ENCODE assay signal across 8 mouse cellular contexts in the genomic region with DNA sequence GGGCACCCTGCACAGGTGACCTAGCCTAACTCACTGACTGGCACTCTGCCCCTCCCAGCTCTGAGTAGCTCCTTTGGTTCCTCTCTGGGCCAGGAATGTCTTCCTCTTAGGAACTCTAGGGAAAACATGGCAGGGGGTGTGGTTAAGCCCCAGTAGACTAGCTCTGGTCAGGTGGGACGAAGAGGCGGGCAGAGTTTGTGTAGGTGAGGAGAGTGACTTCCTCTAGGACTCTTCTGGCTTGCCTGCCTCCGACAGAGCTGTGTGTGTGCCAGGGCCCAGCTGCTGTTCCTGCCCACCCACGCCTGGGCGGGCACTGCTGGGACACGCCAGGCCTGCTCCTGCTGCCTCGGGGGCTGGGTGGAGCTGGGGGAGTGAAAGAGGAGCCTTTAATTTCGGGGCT. TPM values are rescaled to one million over a fixed set of nuclear protein-coding genes. Genes with fewer than 3 reads are reported as not detected.
A peak's percentile ranks its signal among the peaks of the same experiment; 100 is the strongest.
DNase-seq lines count a peak whose midpoint lies in the region; ATAC-seq and TF ChIP-seq lines count a peak whose summit lies in the region.

No protein-coding gene starts in this region.

- TF ChIP-seq CTCF in heart, adult 2 months (IDR thresholded peaks at IDR 0.05) = no peak
- TF ChIP-seq CTCF in kidney, adult 2 months (conservative IDR thresholded peaks at IDR 0.05; ENCODE audit: insufficient read depth, insufficient read length, low read depth, low read length) = no peak
- no peak for TF ChIP-seq CTCF in lung, adult 2 months (IDR thresholded peaks at IDR 0.05; ENCODE audit: insufficient read depth, low read length)

- TF ChIP-seq POLR2A in heart, adult 2 months (IDR thresholded peaks at IDR 0.05; ENCODE audit: insufficient read depth, low read depth, low read length) = no peak
- TF ChIP-seq POLR2A in kidney, adult 2 months (IDR thresholded peaks at IDR 0.05; ENCODE audit: low read depth, low read length) = no peak
- TF ChIP-seq POLR2A in lung, adult 2 months (IDR thresholded peaks at IDR 0.05; ENCODE audit: borderline replicate concordance, extremely low read depth, low read depth, low read length) = peak; percentile 19; the same call in 1 of the 2 replicates

- peaks cover 3% of the 10 kb centered on the region for H3K79me2 ChIP-seq in heart, adult 2 months (replicated peaks; ENCODE audit: control insufficient read depth, insufficient read depth, low read length)

- H3K9ac ChIP-seq in heart, adult 2 months (ENCODE audit: low read depth, low read length) = no peak overlapping the region
- H3K9ac ChIP-seq in embryonic facial prominence, embryonic 15.5 days = no peak overlapping the region
- H3K9ac ChIP-seq in stomach, embryonic 15.5 days = no peak overlapping the region

- TF ChIP-seq EP300 in heart, adult 2 months (IDR thresholded peaks at IDR 0.05; ENCODE audit: insufficient read depth, low read depth, low read length) = no peak

- peak overlapping the region; percentile 19; the same call in 1 of the 2 replicates for H3K4me3 ChIP-seq in heart, adult 2 months
- peak overlapping the region; percentile 24 for H3K4me3 ChIP-seq in embryonic facial prominence, embryonic 15.5 days (replicated peaks)
- no peak overlapping the region for H3K4me3 ChIP-seq in kidney, adult 2 months (ENCODE audit: insufficient read depth, low read depth, low read length)
- H3K4me3 ChIP-seq in lung, adult 2 months (replicated peaks; ENCODE audit: extremely low read depth, low read depth, low read length) = peak overlapping the region; percentile 58
- no peak overlapping the region for H3K4me3 ChIP-seq in stomach, embryonic 15.5 days (replicated peaks)

- intact Hi-C loops in heart, adult 2 months (cut with DNase I) = loop anchor here (2.0 kb wide), 1 partner anchor 154 kb away; no protein-coding TSS in a partner anchor
- intact Hi-C loops in heart, postnatal 25 days (cut with DNase I) = no loop called here

- no peak for ATAC-seq in embryonic facial prominence, embryonic 15.5 days (ENCODE audit: insufficient number of reproducible peaks, low FRiP score, low TSS enrichment, low read depth)
- no peak for ATAC-seq in stomach, embryonic 15.5 days (ENCODE audit: insufficient read depth, low FRiP score, low read depth)

- H3K36me3 ChIP-seq in heart, adult 2 months (ENCODE audit: control insufficient read depth, insufficient read depth, low read length) = no peaks in the 10 kb centered on the region
- peaks cover 5% of the 10 kb centered on the region for H3K36me3 ChIP-seq in embryonic facial prominence, embryonic 15.5 days
- H3K36me3 ChIP-seq in kidney, adult 2 months (ENCODE audit: control insufficient read depth, insufficient read depth, low read length) = no peaks in the 10 kb centered on the region
- H3K36me3 ChIP-seq in stomach, embryonic 15.5 days = no peaks in the 10 kb centered on the region

- peak overlapping the region; percentile 56 for H3K4me2 ChIP-seq in embryonic facial prominence, embryonic 15.5 days (replicated peaks)
- H3K4me2 ChIP-seq in stomach, embryonic 15.5 days = peak overlapping the region; percentile 58

- H3K4me1 ChIP-seq in heart, adult 2 months (ENCODE audit: control insufficient read depth, insufficient read depth, low read length) = peaks cover 4% of the 10 kb centered on the region
- H3K4me1 ChIP-seq in embryonic facial prominence, embryonic 15.5 days = peaks cover 40% of the 10 kb centered on the region
- H3K4me1 ChIP-seq in kidney, adult 2 months (ENCODE audit: control insufficient read depth, insufficient read depth, low read length) = peaks cover 28% of the 10 kb centered on the region
- H3K4me1 ChIP-seq in lung, adult 2 months (ENCODE audit: control insufficient read depth, insufficient read depth, low read length) = peaks cover 18% of the 10 kb centered on the region
- peaks cover 18% of the 10 kb centered on the region for H3K4me1 ChIP-seq in stomach, embryonic 15.5 days

- no peak overlapping the region; the same call in 1 of the 2 replicates for H3K27ac ChIP-seq in heart, adult 2 months
- peak overlapping the region; percentile 45 for H3K27ac ChIP-seq in embryonic facial prominence, embryonic 15.5 days (replicated peaks)
- H3K27ac ChIP-seq in kidney, adult 2 months (ENCODE audit: insufficient read depth, low read depth, low read length) = no peak overlapping the region
- peak overlapping the region; percentile 7; the same call in 1 of the 2 replicates for H3K27ac ChIP-seq in stomach, embryonic 15.5 days

- peak in 1 of 2 experiments; percentile 37 for DNase-seq in heart, adult 2 months
- no peak for DNase-seq in heart, postnatal 25 days (ENCODE audit: low spot score)
- peak; percentile 62 for DNase-seq in kidney, adult 2 months
- peak; percentile 58 for DNase-seq in lung, adult 2 months
- DNase-seq in gastrocnemius, adult 8-10 months (ENCODE audit: low spot score in 2 of 2) = no peak
- DNase-seq in T-cell, adult 2 months (ENCODE audit: low spot score) = no peak

- WGBS in heart, adult 2 months = 26% methylated on average over 8 of the region's 8 CpGs
- 34% methylated on average over 8 of the region's 8 CpGs for WGBS in embryonic facial prominence, embryonic 15.5 days
- 20% methylated on average over 8 of the region's 8 CpGs for WGBS in kidney, adult 2 months
- WGBS in lung, adult 2 months = 53% methylated on average over 8 of the region's 8 CpGs
- 62% methylated on average over 8 of the region's 8 CpGs for WGBS in stomach, embryonic 15.5 days

- H3K9me3 ChIP-seq in embryonic facial prominence, embryonic 15.5 days (replicated peaks) = no peaks in the 10 kb centered on the region
- H3K9me3 ChIP-seq in stomach, embryonic 15.5 days = no peaks in the 10 kb centered on the region

- no peaks in the 10 kb centered on the region for H3K27me3 ChIP-seq in heart, adult 2 months (ENCODE audit: control insufficient read depth, insufficient read depth, low read length)
- H3K27me3 ChIP-seq in embryonic facial prominence, embryonic 15.5 days = 0 out of 2 replicates have a peak, but pooled peaks cover 3% of the 10 kb centered on the region
- no peaks in the 10 kb centered on the region for H3K27me3 ChIP-seq in kidney, adult 2 months (replicated peaks; ENCODE audit: control insufficient read depth, insufficient read depth, low read length)
- H3K27me3 ChIP-seq in stomach, embryonic 15.5 days (replicated peaks) = no peaks in the 10 kb centered on the region

RNA-seq across cellular contexts. Expression of a gene that starts 5.1 kb away (rescaled TPM):
- total RNA-seq in heart, adult 2 months (2021) = 10 to 100 TPM; 20.4 to 21.2 TPM
- 16.0 and 20.6 TPM in 2 replicates for polyA plus RNA-seq in heart, adult 2 months (2012; rRNA removed)
- total RNA-seq in heart, postnatal 25 days (2021) = 10 to 100 TPM; 19.8 to 22.4 TPM
- 52.8 and 55.7 TPM in 2 replicates for polyA plus RNA-seq in embryonic facial prominence, embryonic 15.5 days (2015; fragmentation: Nextera tagmentation; extraction: Ambion mirVana)
- 27.6 and 30.4 TPM in 2 replicates for polyA plus RNA-seq in kidney, adult 2 months (2012; rRNA removed)
- 81.4 and 132 TPM in 2 replicates for polyA plus RNA-seq in lung, adult 2 months (2012; rRNA removed)
- polyA plus RNA-seq in stomach, embryonic 15.5 days (2015; fragmentation: Nextera tagmentation; extraction: Ambion mirVana) = 32.1 and 34.6 TPM in 2 replicates
- 1 to 10 TPM; 2.8 to 5.0 (median 4.0) TPM for total RNA-seq in gastrocnemius, adult 8-10 months (2022)

Comparison
In these comparisons a context has a peak if more than half of its experiments do, and no peak if none do; other contexts are left out.
1. DNase-seq: peak in kidney, adult 2 months (single experiment) and lung, adult 2 months (single experiment); none in heart, postnatal 25 days (single experiment), gastrocnemius, adult 8-10 months (0 of 2) and T-cell, adult 2 months (single experiment).
2. H3K27ac ChIP-seq: peak in embryonic facial prominence, embryonic 15.5 days (single experiment) and stomach, embryonic 15.5 days (single experiment); none in heart, adult 2 months (single experiment) and kidney, adult 2 months (single experiment).
3. H3K4me3 ChIP-seq: peak in heart, adult 2 months (single experiment), embryonic facial prominence, embryonic 15.5 days (single experiment) and lung, adult 2 months (single experiment); none in kidney, adult 2 months (single experiment) and stomach, embryonic 15.5 days (single experiment).